In the genomic region with DNA sequence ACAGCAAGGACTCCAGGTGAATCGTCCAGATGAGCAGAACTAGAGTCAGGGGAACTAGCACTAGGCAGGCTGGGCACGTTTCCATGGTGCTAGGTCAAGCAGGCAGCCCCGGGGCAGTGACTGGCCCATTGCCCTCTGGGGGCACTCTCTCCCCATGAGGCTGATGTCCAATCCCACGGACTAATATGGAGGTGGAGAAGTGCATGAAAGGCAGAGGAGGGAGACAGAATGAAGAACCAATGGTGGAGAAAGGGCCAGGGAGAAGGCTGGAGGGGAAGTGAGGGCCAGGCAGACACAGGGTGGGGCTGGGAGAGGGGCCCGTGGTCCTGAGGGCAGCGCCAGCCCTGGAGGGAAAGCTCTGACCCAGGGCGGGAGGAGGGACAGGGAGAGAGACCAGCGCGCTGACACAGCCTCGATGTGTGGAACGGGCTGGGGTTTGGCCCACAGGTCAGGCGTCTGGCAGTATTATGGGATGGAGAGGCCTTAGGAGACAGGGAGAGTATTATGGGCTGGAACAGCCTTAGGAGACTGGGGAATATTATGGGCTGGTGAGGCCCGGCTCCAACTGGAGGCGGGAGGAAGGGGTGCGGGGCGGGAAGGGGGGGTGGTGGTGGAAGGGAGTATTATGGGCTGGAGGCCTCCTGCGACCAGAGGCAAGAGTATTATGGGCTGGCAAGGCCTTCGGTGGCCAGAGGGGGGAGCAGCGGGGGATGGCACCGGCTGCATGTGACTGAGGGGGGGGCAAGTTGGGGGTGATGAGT, we compare ENCODE assay signal across 8 mouse cellular contexts. TPM values are rescaled to one million over a fixed set of nuclear protein-coding genes. Genes with fewer than 3 reads are reported as not detected.
DNase-seq lines count a peak whose midpoint lies in the region; ATAC-seq and TF ChIP-seq lines count a peak whose summit lies in the region.

No protein-coding gene starts in this region.

- TF ChIP-seq EP300 in liver, embryonic 14.5 days (IDR thresholded peaks at IDR 0.05; ENCODE audit: low read depth): no peak

- H3K9ac ChIP-seq in forebrain, embryonic 11.5 days (ENCODE audit: low read length): peak overlapping the region; percentile 57
- peak overlapping the region; percentile 28; the same call in 1 of the 2 replicates for H3K9ac ChIP-seq in heart, embryonic 15.5 days
- H3K9ac ChIP-seq in liver, embryonic 14.5 days (replicated peaks): peak overlapping the region; percentile 4
- peak overlapping the region; percentile 40; the same call in 1 of the 2 replicates for H3K9ac ChIP-seq in neural tube, embryonic 11.5 days (ENCODE audit: low read length)

- TF ChIP-seq CTCF in liver, embryonic 14.5 days (IDR thresholded peaks at IDR 0.05; ENCODE audit: low read depth): peak; percentile 40; the same call in 1 of the 2 replicates

- H3K27me3 ChIP-seq in forebrain, embryonic 11.5 days (ENCODE audit: control insufficient read depth, insufficient read depth, low read length): no peaks in the 10 kb centered on the region
- no peaks in the 10 kb centered on the region for H3K27me3 ChIP-seq in heart, embryonic 15.5 days
- no peaks in the 10 kb centered on the region for H3K27me3 ChIP-seq in liver, embryonic 14.5 days (ENCODE audit: control insufficient read depth, insufficient read depth, low read length)
- H3K27me3 ChIP-seq in neural tube, embryonic 11.5 days (ENCODE audit: control insufficient read depth, insufficient read depth, low read length): no peaks in the 10 kb centered on the region

- peaks cover 23% of the 10 kb centered on the region for H3K4me1 ChIP-seq in forebrain, embryonic 11.5 days (replicated peaks; ENCODE audit: control insufficient read depth, insufficient read depth, low read length)
- peaks cover 32% of the 10 kb centered on the region for H3K4me1 ChIP-seq in heart, embryonic 15.5 days (replicated peaks)
- H3K4me1 ChIP-seq in liver, embryonic 14.5 days (replicated peaks; ENCODE audit: control insufficient read depth in 2 of 2, insufficient read depth in 2 of 2, low read length in 1 of 2): peaks cover 24 to 26% of the 10 kb centered on the region in 2 experiments
- peaks cover 21% of the 10 kb centered on the region for H3K4me1 ChIP-seq in neural tube, embryonic 11.5 days (ENCODE audit: control insufficient read depth, insufficient read depth, low read length)

- peak; percentile 71 for ATAC-seq in cerebellum, adult (ENCODE audit: insufficient number of reproducible peaks, low FRiP score, low TSS enrichment)
- peak; percentile 86 for ATAC-seq in forebrain, embryonic 11.5 days (replicated peaks; ENCODE audit: low FRiP score)
- ATAC-seq in heart, embryonic 15.5 days (replicated peaks; ENCODE audit: insufficient number of reproducible peaks, insufficient read depth, low FRiP score, low read depth): peak; percentile 83
- ATAC-seq in liver, embryonic 14.5 days (ENCODE audit: insufficient read depth): peak; percentile 70
- ATAC-seq in neural tube, embryonic 11.5 days (ENCODE audit: insufficient read depth, low FRiP score, low TSS enrichment): peak; percentile 76

- H3K9me3 ChIP-seq in forebrain, embryonic 11.5 days (ENCODE audit: control insufficient read depth, low read length): no peaks in the 10 kb centered on the region
- H3K9me3 ChIP-seq in heart, embryonic 15.5 days (replicated peaks): no peaks in the 10 kb centered on the region
- no peaks in the 10 kb centered on the region for H3K9me3 ChIP-seq in liver, embryonic 14.5 days (ENCODE audit: control insufficient read depth, low read length)
- no peaks in the 10 kb centered on the region for H3K9me3 ChIP-seq in neural tube, embryonic 11.5 days (ENCODE audit: control insufficient read depth, low read length)

- DNase-seq in ES-CJ7 (ENCODE audit: low read depth, low spot score): peak; percentile 93
- peak; percentile 91 for DNase-seq in forebrain, embryonic 11.5 days (ENCODE audit: low spot score)
- peak; percentile 92 for DNase-seq in kidney, postnatal 14 days
- peak; percentile 60 to 69 (median 68) for DNase-seq in liver, embryonic 14.5 days (ENCODE audit: low read depth in 3 of 3, low spot score in 3 of 3)
- peak; percentile 84 for DNase-seq in neural tube, embryonic 11.5 days (ENCODE audit: low spot score)
- DNase-seq in thymus, postnatal 25 days: peak; percentile 51

- H3K27ac ChIP-seq in forebrain, embryonic 11.5 days (ENCODE audit: low read depth, low read length): peak overlapping the region; percentile 94
- H3K27ac ChIP-seq in heart, embryonic 15.5 days: peak overlapping the region; percentile 95
- peak overlapping the region; percentile 73 for H3K27ac ChIP-seq in liver, embryonic 14.5 days
- H3K27ac ChIP-seq in neural tube, embryonic 11.5 days (ENCODE audit: low read depth, low read length): peak overlapping the region; percentile 95

- WGBS in forebrain, embryonic 11.5 days: 3% methylated on average over 20 of the region's 20 CpGs
- 5% methylated on average over 20 of the region's 20 CpGs for WGBS in heart, embryonic 15.5 days
- WGBS in liver, embryonic 14.5 days (ENCODE audit: insufficient replicate concordance): 5% methylated on average over 20 of the region's 20 CpGs
- WGBS in neural tube, embryonic 11.5 days: under 1% methylated on average over 18 of the region's 20 CpGs

- peak overlapping the region; percentile 48; the same call in 1 of the 2 replicates for H3K4me2 ChIP-seq in forebrain, embryonic 11.5 days (ENCODE audit: low read depth, low read length, severe bottlenecking)
- peak overlapping the region; percentile 58 for H3K4me2 ChIP-seq in heart, embryonic 15.5 days
- peak overlapping the region; percentile 74 for H3K4me2 ChIP-seq in liver, embryonic 14.5 days (ENCODE audit: low read depth)
- H3K4me2 ChIP-seq in neural tube, embryonic 11.5 days (ENCODE audit: low read depth): peak overlapping the region; percentile 47

- peak overlapping the region; percentile 11; the same call in 1 of the 2 replicates for H3K4me3 ChIP-seq in forebrain, embryonic 11.5 days (ENCODE audit: low read depth, low read length)
- peak overlapping the region; percentile 34 for H3K4me3 ChIP-seq in heart, embryonic 15.5 days
- H3K4me3 ChIP-seq in liver, embryonic 14.5 days (ENCODE audit: insufficient read depth in 1 of 2, low read depth in 2 of 2, low read length in 2 of 2): peak overlapping the region in 1 of 2 experiments; percentile 23; a peak in 1 of 4 replicates
- H3K4me3 ChIP-seq in neural tube, embryonic 11.5 days (ENCODE audit: low read depth, low read length): peak overlapping the region; percentile 6; the same call in 1 of the 2 replicates

- H3K36me3 ChIP-seq in forebrain, embryonic 11.5 days (ENCODE audit: control insufficient read depth, insufficient read depth, low read length): no peaks in the 10 kb centered on the region
- no peaks in the 10 kb centered on the region for H3K36me3 ChIP-seq in heart, embryonic 15.5 days
- no peaks in the 10 kb centered on the region for H3K36me3 ChIP-seq in liver, embryonic 14.5 days (replicated peaks; ENCODE audit: control insufficient read depth, insufficient read depth, low read depth)
- H3K36me3 ChIP-seq in neural tube, embryonic 11.5 days (ENCODE audit: control insufficient read depth, insufficient read depth, low read length): no peaks in the 10 kb centered on the region

RNA-seq across cellular contexts. Expression of a gene that starts 7.0 kb away (rescaled TPM):
- polyA plus RNA-seq in forebrain, embryonic 11.5 days (2014; fragmentation: Nextera tagmentation; extraction: Ambion mirVana): 124 and 131 TPM in 2 replicates
- polyA plus RNA-seq in heart, embryonic 15.5 days (2015; fragmentation: Nextera tagmentation; extraction: Ambion mirVana): 61.1 and 63.4 TPM in 2 replicates
- polyA plus RNA-seq in liver, embryonic 14.5 days (2012; rRNA removed): 13.9 and 24.7 TPM in 2 replicates
- polyA plus RNA-seq in liver, embryonic 14.5 days (2014; fragmentation: Nextera tagmentation; extraction: Ambion mirVana): 19.7 and 24.3 TPM in 2 replicates
- polyA plus RNA-seq in neural tube, embryonic 11.5 days (2014; fragmentation: Nextera tagmentation; extraction: Ambion mirVana): 117 and 123 TPM in 2 replicates

RNA-seq across cellular contexts. Expression of a gene that starts 21.0 kb away (rescaled TPM):
- polyA plus RNA-seq in forebrain, embryonic 11.5 days (2014; fragmentation: Nextera tagmentation; extraction: Ambion mirVana): 0.21 and 0.36 TPM in 2 replicates
- polyA plus RNA-seq in heart, embryonic 15.5 days (2015; fragmentation: Nextera tagmentation; extraction: Ambion mirVana): 0.35 and 0.90 TPM in 2 replicates
- 1.6 and 1.8 TPM in 2 replicates for polyA plus RNA-seq in liver, embryonic 14.5 days (2012; rRNA removed)
- 0.68 and 1.0 TPM in 2 replicates for polyA plus RNA-seq in liver, embryonic 14.5 days (2014; fragmentation: Nextera tagmentation; extraction: Ambion mirVana)
- 0.34 and 0.57 TPM in 2 replicates for polyA plus RNA-seq in neural tube, embryonic 11.5 days (2014; fragmentation: Nextera tagmentation; extraction: Ambion mirVana)

RNA-seq across cellular contexts. Expression of a gene that starts 39.3 kb away (rescaled TPM):
- 14.6 and 15.8 TPM in 2 replicates for polyA plus RNA-seq in forebrain, embryonic 11.5 days (2014; fragmentation: Nextera tagmentation; extraction: Ambion mirVana)
- polyA plus RNA-seq in heart, embryonic 15.5 days (2015; fragmentation: Nextera tagmentation; extraction: Ambion mirVana): 5.2 and 7.1 TPM in 2 replicates
- polyA plus RNA-seq in liver, embryonic 14.5 days (2012; rRNA removed): 2.1 and 3.1 TPM in 2 replicates
- polyA plus RNA-seq in liver, embryonic 14.5 days (2014; fragmentation: Nextera tagmentation; extraction: Ambion mirVana): 1.3 and 2.0 TPM in 2 replicates
- 10.9 and 11.7 TPM in 2 replicates for polyA plus RNA-seq in neural tube, embryonic 11.5 days (2014; fragmentation: Nextera tagmentation; extraction: Ambion mirVana)

RNA-seq across cellular contexts. Expression of a gene that starts 43.0 kb away (rescaled TPM):
- polyA plus RNA-seq in forebrain, embryonic 11.5 days (2014; fragmentation: Nextera tagmentation; extraction: Ambion mirVana): 65.4 and 70.3 TPM in 2 replicates
- 35.0 and 43.6 TPM in 2 replicates for polyA plus RNA-seq in heart, embryonic 15.5 days (2015; fragmentation: Nextera tagmentation; extraction: Ambion mirVana)
- polyA plus RNA-seq in liver, embryonic 14.5 days (2012; rRNA removed): 18.9 and 24.5 TPM in 2 replicates
- 33.1 and 33.7 TPM in 2 replicates for polyA plus RNA-seq in liver, embryonic 14.5 days (2014; fragmentation: Nextera tagmentation; extraction: Ambion mirVana)
- polyA plus RNA-seq in neural tube, embryonic 11.5 days (2014; fragmentation: Nextera tagmentation; extraction: Ambion mirVana): 62.7 and 63.4 TPM in 2 replicates

RNA-seq across cellular contexts. Expression of a gene that starts 49.2 kb away (rescaled TPM):
- 126 and 135 TPM in 2 replicates for polyA plus RNA-seq in forebrain, embryonic 11.5 days (2014; fragmentation: Nextera tagmentation; extraction: Ambion mirVana)
- 79.2 and 83.1 TPM in 2 replicates for polyA plus RNA-seq in heart, embryonic 15.5 days (2015; fragmentation: Nextera tagmentation; extraction: Ambion mirVana)
- polyA plus RNA-seq in liver, embryonic 14.5 days (2012; rRNA removed): 14.1 and 17.9 TPM in 2 replicates
- polyA plus RNA-seq in liver, embryonic 14.5 days (2014; fragmentation: Nextera tagmentation; extraction: Ambion mirVana): 17.2 and 21.9 TPM in 2 replicates
- 130 and 132 TPM in 2 replicates for polyA plus RNA-seq in neural tube, embryonic 11.5 days (2014; fragmentation: Nextera tagmentation; extraction: Ambion mirVana)

Comparison
In these comparisons a context has a peak if more than half of its experiments do, and no peak if none do; other contexts are left out.
1. H3K9ac ChIP-seq: peak in every context shown above with its lines; median percentile 57 in forebrain, embryonic 11.5 days; 40 in neural tube, embryonic 11.5 days; 28 in heart, embryonic 15.5 days; 4 in liver, embryonic 14.5 days.